ENCODE assay signal across 12 mouse cellular contexts in the genomic region with DNA sequence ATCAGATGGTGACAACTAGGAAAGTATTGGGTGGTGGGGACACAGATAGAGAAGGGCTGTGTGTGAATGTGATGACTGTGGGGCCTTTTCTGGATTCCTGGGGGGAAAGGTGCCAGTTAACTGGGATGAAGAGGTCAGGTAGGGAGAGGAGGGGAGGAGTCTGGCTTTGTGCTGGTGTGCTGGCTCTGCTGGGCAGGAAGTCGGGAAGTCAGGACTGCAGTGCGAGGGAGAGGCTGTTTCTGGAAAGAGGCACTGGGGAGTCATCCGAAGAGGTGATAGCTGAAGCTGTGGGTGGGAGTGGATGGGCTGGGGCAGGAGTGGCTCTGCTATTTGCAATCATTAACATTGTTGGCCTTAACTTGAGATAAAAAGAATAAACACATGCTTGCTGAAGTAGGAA. TPM values are rescaled to one million over a fixed set of nuclear protein-coding genes. Genes with fewer than 3 reads are reported as not detected.
DNase-seq lines count a peak whose midpoint lies in the region; ATAC-seq and TF ChIP-seq lines count a peak whose summit lies in the region.
"Had no signal": no experiment of that assay in that cellular context is flagged by ENCODE, and none has a peak within 500 bp of the region (broad histone marks: within the 10 kb centered on the region; RNA-seq: fewer than 3 reads in every experiment).

No protein-coding gene starts in this region.

- TF ChIP-seq CTCF in lung, adult 2 months (IDR thresholded peaks at IDR 0.05; ENCODE audit: insufficient read depth, low read length), result no peak
- TF ChIP-seq CTCF in heart, postnatal 0 days (IDR thresholded peaks at IDR 0.05; ENCODE audit: low read depth), result no peak

- WGBS in lung, adult 2 months, result 10% methylated on average over 3 of the region's 3 CpGs
- 13% methylated on average over 3 of the region's 3 CpGs for WGBS in heart, postnatal 0 days
- 3% methylated on average over 3 of the region's 3 CpGs for WGBS in lung, embryonic 16.5 days
- WGBS in midbrain, embryonic 10.5 days, result 76% methylated on average over 3 of the region's 3 CpGs

- no peaks in the 10 kb centered on the region for H3K36me3 ChIP-seq in heart, postnatal 0 days (replicated peaks; ENCODE audit: control insufficient read depth, insufficient read depth, low read length)
- no peaks in the 10 kb centered on the region for H3K36me3 ChIP-seq in lung, embryonic 16.5 days (ENCODE audit: control insufficient read depth, insufficient read depth, low read length)
- no peaks in the 10 kb centered on the region for H3K36me3 ChIP-seq in midbrain, embryonic 10.5 days
- H3K36me3 ChIP-seq: forebrain, embryonic 12.5 days had no signal

- TF ChIP-seq POLR2A in lung, adult 2 months (IDR thresholded peaks at IDR 0.05; ENCODE audit: borderline replicate concordance, extremely low read depth, low read depth, low read length), result no peak

- H3K9ac ChIP-seq in heart, postnatal 0 days (replicated peaks; ENCODE audit: low read depth, low read length), result no peak overlapping the region
- no peak overlapping the region for H3K9ac ChIP-seq in lung, embryonic 16.5 days (ENCODE audit: low read length)
- H3K9ac ChIP-seq: forebrain, embryonic 12.5 days; liver, postnatal 0 days had no signal

- ATAC-seq in heart, postnatal 0 days (ENCODE audit: insufficient read depth, low read depth), result peak; percentile 44; the same call in 1 of the 2 replicates
- ATAC-seq in lung, embryonic 16.5 days (ENCODE audit: low read depth), result peak; percentile 65; the same call in 1 of the 2 replicates
- ATAC-seq in megakaryocyte progenitor cell, adult 5-6 weeks (replicated peaks; ENCODE audit: poor library complexity), result no peak
- ATAC-seq: activated CD4-positive, CD25-positive, alpha-beta regulatory T cell, adult 4 months; liver, postnatal 0 days had no signal

- H3K9me3 ChIP-seq in heart, postnatal 0 days (replicated peaks; ENCODE audit: control insufficient read depth, low read length), result no peaks in the 10 kb centered on the region
- H3K9me3 ChIP-seq in lung, embryonic 16.5 days (ENCODE audit: control insufficient read depth, low read length), result no peaks in the 10 kb centered on the region
- no peaks in the 10 kb centered on the region; the same call in 1 of the 2 replicates for H3K9me3 ChIP-seq in midbrain, embryonic 10.5 days (replicated peaks)
- H3K9me3 ChIP-seq: forebrain, embryonic 12.5 days had no signal

- peak; percentile 54 to 62 for DNase-seq in lung, adult 18-20 months
- no peak for DNase-seq in lung, adult 2 months
- DNase-seq in heart, postnatal 0 days (ENCODE audit: low spot score), result no peak
- peak; percentile 56 for DNase-seq in testis, postnatal 10 days (ENCODE audit: low spot score)
- DNase-seq in right cerebral cortex, postnatal 10 days (ENCODE audit: low spot score in 2 of 2), result no peak
- no peak for DNase-seq in midbrain, embryonic 10.5 days (ENCODE audit: low spot score)
- DNase-seq: gastrocnemius, postnatal 14 days; liver, postnatal 0 days had no signal

- no peak for TF ChIP-seq EP300 in heart, postnatal 0 days (IDR thresholded peaks at IDR 0.05; ENCODE audit: low read depth)

- H3K27ac ChIP-seq in heart, postnatal 0 days (ENCODE audit: low read depth), result peak overlapping the region; percentile 4; the same call in 1 of the 2 replicates
- 0 out of 2 replicates have a peak overlapping the region, but pooled peaks have one; percentile 25 for H3K27ac ChIP-seq in lung, embryonic 16.5 days (ENCODE audit: low read length)
- no peak overlapping the region for H3K27ac ChIP-seq in midbrain, embryonic 10.5 days (replicated peaks)
- H3K27ac ChIP-seq: forebrain, embryonic 12.5 days had no signal

- H3K4me2 ChIP-seq in heart, postnatal 0 days (ENCODE audit: low read depth, low read length), result no peak overlapping the region
- H3K4me2 ChIP-seq in lung, embryonic 16.5 days (ENCODE audit: low read depth, low read length), result no peak overlapping the region
- H3K4me2 ChIP-seq: forebrain, embryonic 12.5 days had no signal

- H3K4me1 ChIP-seq in lung, adult 2 months (ENCODE audit: control insufficient read depth, insufficient read depth, low read length), result no peaks in the 10 kb centered on the region
- H3K4me1 ChIP-seq in heart, postnatal 0 days (ENCODE audit: control insufficient read depth, insufficient read depth), result peaks cover 9% of the 10 kb centered on the region
- H3K4me1 ChIP-seq in lung, embryonic 16.5 days (replicated peaks; ENCODE audit: control insufficient read depth, insufficient read depth, low read length), result peaks cover 5% of the 10 kb centered on the region
- H3K4me1 ChIP-seq in midbrain, embryonic 10.5 days, result peaks cover 3% of the 10 kb centered on the region

- H3K27me3 ChIP-seq in heart, postnatal 0 days (ENCODE audit: control insufficient read depth, insufficient read depth, low read length), result no peaks in the 10 kb centered on the region
- no peaks in the 10 kb centered on the region for H3K27me3 ChIP-seq in lung, embryonic 16.5 days (ENCODE audit: control insufficient read depth, insufficient read depth, low read depth, low read length)
- no peaks in the 10 kb centered on the region for H3K27me3 ChIP-seq in midbrain, embryonic 10.5 days (ENCODE audit: low read depth, poor library complexity, severe bottlenecking)
- H3K27me3 ChIP-seq: forebrain, embryonic 12.5 days had no signal

- no peak overlapping the region for H3K4me3 ChIP-seq in lung, adult 2 months (replicated peaks; ENCODE audit: extremely low read depth, low read depth, low read length)
- no peak overlapping the region for H3K4me3 ChIP-seq in heart, postnatal 0 days (ENCODE audit: low read depth, low read length)
- no peak overlapping the region for H3K4me3 ChIP-seq in lung, embryonic 16.5 days (ENCODE audit: low read length)
- no peak overlapping the region for H3K4me3 ChIP-seq in midbrain, embryonic 10.5 days
- H3K4me3 ChIP-seq: forebrain, embryonic 12.5 days had no signal

RNA-seq across cellular contexts. Expression of a gene that starts 23.7 kb away (rescaled TPM):
- 5.9 and 9.0 TPM in 2 replicates for polyA plus RNA-seq in lung, adult 2 months (2012; rRNA removed)
- 18.2 and 32.1 TPM in 2 replicates for total RNA-seq in heart, postnatal 0 days (2014; rRNA removed; ENCODE audit: low replicate concordance)
- 5.2 and 5.7 TPM in 2 replicates for polyA plus RNA-seq in heart, postnatal 0 days (2015; fragmentation: Nextera tagmentation; extraction: Ambion mirVana)
- polyA plus RNA-seq in lung, embryonic 16.5 days (2015; fragmentation: Nextera tagmentation; extraction: Ambion mirVana), result 3.1 and 4.1 TPM in 2 replicates
- total RNA-seq in megakaryocyte progenitor cell, adult 5-6 weeks (2015), result not detected in 2 replicates
- total RNA-seq in megakaryocyte progenitor cell, adult 5-6 weeks (2017), result 0.08 TPM in 1 of 2 replicates, not detected in the other
- 3.1 and 3.9 TPM in 2 replicates for polyA plus RNA-seq in midbrain, embryonic 10.5 days (2016; fragmentation: Nextera tagmentation; extraction: Ambion mirVana)

Comparison
In these comparisons a context has a peak if more than half of its experiments do, and no peak if none do; other contexts are left out.
1. DNase-seq: peak in lung, adult 18-20 months (2 of 2) and testis, postnatal 10 days (single experiment); none in lung, adult 2 months (single experiment), heart, postnatal 0 days (single experiment), right cerebral cortex, postnatal 10 days (0 of 2) and midbrain, embryonic 10.5 days (single experiment).